Mouse (Mus musculus) small intestine, adult 2 months (tissue): ENCODE measurements around the gene Loxl3. TPM values are rescaled to one million over a fixed set of nuclear protein-coding genes. Genes with fewer than 3 reads are reported as not detected.

Experiments used
- H3K27ac ChIP-seq: fragments of 200-500 bp; 2 replicates; pipeline ENCODE4 v1.5.1; 2012; ENCODE audit warnings: low read depth, low read length, control low read depth, inconsistent platforms; ENCODE audit not compliant: insufficient read depth
- H3K27me3 ChIP-seq: fragments of 200-500 bp; 2 replicates; pipeline ENCODE4 v1.6.1; 2012; ENCODE audit warnings: mild to moderate bottlenecking, moderate library complexity, low read length, inconsistent platforms; ENCODE audit not compliant: control insufficient read depth, insufficient read depth
- H3K36me3 ChIP-seq: fragments of 200-500 bp; 2 replicates; pipeline ENCODE4 v1.6.1; 2012; ENCODE audit warnings: mild to moderate bottlenecking, low read length, control low read depth, inconsistent platforms; ENCODE audit not compliant: control insufficient read depth, insufficient read depth
- H3K4me1 ChIP-seq: fragments of 200-500 bp; 2 replicates; pipeline ENCODE4 v1.6.1; 2012; ENCODE audit warnings: low read length, inconsistent platforms, mixed read lengths; ENCODE audit not compliant: control insufficient read depth, insufficient read depth, insufficient read length
- H3K4me3 ChIP-seq: fragments of 200-500 bp; 2 replicates; pipeline ENCODE4 v1.5.1; 2012; ENCODE audit warnings: low read depth, mild to moderate bottlenecking, control low read depth, inconsistent platforms, low read length, moderate library complexity
- CTCF ChIP-seq: fragments of 200-500 bp; IDR thresholded peaks from 2 replicates; pipeline ENCODE4 v1.5.1; 2012; ENCODE audit warnings: low read depth, mild to moderate bottlenecking, control low read depth, inconsistent platforms, low read length, moderate library complexity, mixed read lengths; ENCODE audit not compliant: insufficient replicate concordance, insufficient read length; ENCODE audit errors: extremely low read depth
- POLR2A ChIP-seq: fragments of 200-500 bp; IDR thresholded peaks from 2 replicates; pipeline ENCODE4 v1.6.1; 2012; ENCODE audit warnings: low read depth, mild to moderate bottlenecking, control low read depth, inconsistent platforms, low read length, moderate library complexity
- WGBS: fragments of 180-500 bp; shearing (Covaris S2); methylation state at CpG from one replicate; pipeline ENCODE4 v1.1.7; 2018; 5-methylcytosine and 5-hydroxymethylcytosine counted together
- polyA plus RNA-seq: library from polyadenylated mRNA; depleted of rRNA; stranded (reverse); fragments of >200 nt; gene quantifications from 2 replicates; pipeline ENCODE4 v1.2.3, GENCODE M21; 2012

The Loxl3 gene
- polyA plus RNA-seq, 1 experiment: 2.5 TPM

- H3K27me3 ChIP-seq: no peaks in the 10 kb centered on the region
- no peak for TF ChIP-seq CTCF
- TF ChIP-seq POLR2A: no peak
- H3K36me3 ChIP-seq: 0 out of 2 replicates have a peak, but pooled peaks cover 5% of the 10 kb centered on the region
- H3K4me3 ChIP-seq: no peak overlapping the region
- H3K27ac ChIP-seq: no peak overlapping the region
- peaks cover 15% of the 10 kb centered on the region; the same call in 1 of the 2 replicates for H3K4me1 ChIP-seq
- 83% methylated on average over 10 of the region's 10 CpGs for WGBS
Measured at GRCm38 (mm10) chr6:83049367-83049766, 15.4 kb downstream of the Loxl3 start.

GRCm38 (mm10) chr6:83053136-83053960 lies 19.4 kb downstream of the Loxl3 start:
- peak; percentile 51; the same call in 1 of the 2 replicates for TF ChIP-seq POLR2A
- TF ChIP-seq CTCF: no peak
- H3K27ac ChIP-seq: peak overlapping the region; percentile 14
- H3K4me3 ChIP-seq: peak overlapping the region; percentile 77
- H3K27me3 ChIP-seq: no peaks in the 10 kb centered on the region
- H3K36me3 ChIP-seq: peaks cover 19% of the 10 kb centered on the region
- peaks cover 18% of the 10 kb centered on the region for H3K4me1 ChIP-seq
- 7% methylated on average over 26 of the region's 26 CpGs for WGBS

GRCm38 (mm10) chr6:83054074-83054851 lies 20.3 kb downstream of the Loxl3 start, which contains the start of gene Aup1:
Gene Aup1, plus strand, starts transcription at chr6:83054521.
- H3K4me1 ChIP-seq: peaks cover 20% of the 10 kb centered on the region
- H3K36me3 ChIP-seq: peaks cover 19% of the 10 kb centered on the region
- WGBS: under 1% methylated on average over 64 of the region's 64 CpGs
- no peak for TF ChIP-seq CTCF
- peak; percentile 72 for TF ChIP-seq POLR2A
- H3K27me3 ChIP-seq: no peaks in the 10 kb centered on the region
- H3K4me3 ChIP-seq: peak within 1 kb of the TSS; percentile 77
- peak within 1 kb of the TSS; percentile 65 for H3K27ac ChIP-seq

GRCm38 (mm10) chr6:83054871-83055431 lies 21.0 kb downstream of the Loxl3 start, which contains the start of gene Htra2:
Gene Htra2, minus strand, starts transcription at chr6:83055273.
- H3K27ac ChIP-seq: peak within 1 kb of the TSS; percentile 65
- TF ChIP-seq CTCF: peak; percentile 35; the same call in 1 of the 2 replicates
- no peak for TF ChIP-seq POLR2A
- peaks cover 19% of the 10 kb centered on the region for H3K36me3 ChIP-seq
- H3K4me1 ChIP-seq: peaks cover 20% of the 10 kb centered on the region
- H3K4me3 ChIP-seq: peak within 1 kb of the TSS; percentile 77
- WGBS: under 1% methylated on average over 50 of the region's 50 CpGs
- no peaks in the 10 kb centered on the region for H3K27me3 ChIP-seq

GRCm38 (mm10) chr6:83057790-83058189 lies 23.8 kb downstream of the Loxl3 start, which contains the start of gene Dqx1:
Gene Dqx1, plus strand, starts transcription at chr6:83057844.
- TF ChIP-seq CTCF (no peak), POLR2A (peak; percentile 89)
- Histone ChIP-seq H3K27ac (peak within 1 kb of the TSS; percentile 91), H3K4me3 (peak within 1 kb of the TSS; percentile 71), H3K4me1 (peaks cover 20% of the 10 kb centered on the region), H3K27me3 (no peaks in the 10 kb centered on the region), H3K36me3 (peaks cover 14% of the 10 kb centered on the region)
- 23% methylated on average over 3 of the region's 3 CpGs for WGBS

GRCm38 (mm10) chr6:83058725-83059124 lies 24.8 kb downstream of the Loxl3 start:
- TF ChIP-seq POLR2A: no peak
- TF ChIP-seq CTCF: no peak
- Histone ChIP-seq H3K4me3 (peak overlapping the region; percentile 71), H3K36me3 (peaks cover 15% of the 10 kb centered on the region), H3K4me1 (peaks cover 14% of the 10 kb centered on the region), H3K27me3 (no peaks in the 10 kb centered on the region), H3K27ac (peak overlapping the region; percentile 91)
- WGBS: 70% methylated on average over 2 of the region's 2 CpGs
